ENCODE assay signal across 28 mouse cellular contexts in the genomic region with DNA sequence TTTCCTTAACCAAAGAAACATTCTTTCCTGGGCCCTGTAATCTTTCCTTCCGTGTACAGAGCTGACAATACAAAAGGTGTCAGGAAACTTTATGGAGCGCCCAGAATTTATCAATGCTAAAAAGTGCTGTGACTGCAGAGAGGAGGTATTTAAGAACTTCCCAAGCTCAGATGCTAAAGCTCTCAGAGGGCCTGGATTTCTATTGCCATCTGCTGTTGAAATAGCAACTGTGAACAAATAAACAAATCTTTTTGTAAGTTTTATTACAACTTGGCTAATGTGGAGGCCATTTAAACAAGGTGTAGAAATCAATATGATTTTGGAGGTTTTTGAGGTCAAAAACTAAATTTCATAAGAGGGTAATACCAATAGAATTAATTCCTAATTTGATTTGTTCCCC.
DNase-seq lines count a peak whose midpoint lies in the region; ATAC-seq and TF ChIP-seq lines count a peak whose summit lies in the region.
"Had no signal": no experiment of that assay in that cellular context is flagged by ENCODE, and none has a peak within 500 bp of the region (broad histone marks: within the 10 kb centered on the region; RNA-seq: fewer than 3 reads in every experiment).

No protein-coding gene starts in this region.

- H3K9ac ChIP-seq in kidney, postnatal 0 days (ENCODE audit: low read depth, low read length), result no peak overlapping the region
- no peak overlapping the region for H3K9ac ChIP-seq in kidney, embryonic 15.5 days
- H3K9ac ChIP-seq in midbrain, postnatal 0 days (replicated peaks; ENCODE audit: low read length, poor library complexity, severe bottlenecking), result no peak overlapping the region
- H3K9ac ChIP-seq in midbrain, embryonic 11.5 days (ENCODE audit: low read length), result no peak overlapping the region
- H3K9ac ChIP-seq: forebrain, embryonic 12.5 days; liver, embryonic 14.5 days; neural tube, embryonic 12.5 days had no signal

- DNase-seq in kidney, postnatal 0 days (ENCODE audit: low spot score), result peak; percentile 17
- peak; percentile 34 for DNase-seq in midbrain, postnatal 0 days (ENCODE audit: low spot score)
- DNase-seq in midbrain, embryonic 11.5 days (ENCODE audit: low spot score, missing footprints), result no peak
- DNase-seq in brain, adult 2 months (ENCODE audit: low read depth, low spot score), result peak; percentile 45
- DNase-seq in gastrocnemius, postnatal 10 days, result no peak
- DNase-seq: adrenal gland, postnatal 25 days; cerebellum, adult 2 months; cerebellum, postnatal 14 days; gastrocnemius, adult 2 months; kidney, adult 8-10 months; kidney, postnatal 14 days; left cerebral cortex, postnatal 4 days; lung, adult 2 months; lung, postnatal 14 days; right cerebral cortex, postnatal 4 days; thymus, adult 2 months; thymus, postnatal 4 days had no signal

- no peak for ATAC-seq in kidney, postnatal 0 days (replicated peaks; ENCODE audit: low FRiP score, low read depth)
- ATAC-seq in kidney, embryonic 15.5 days (replicated peaks; ENCODE audit: low FRiP score), result no peak
- ATAC-seq in midbrain, postnatal 0 days (ENCODE audit: low FRiP score), result no peak
- ATAC-seq in midbrain, embryonic 11.5 days (ENCODE audit: low FRiP score), result no peak
- ATAC-seq: hindbrain, embryonic 16.5 days; midbrain, embryonic 16.5 days; Patski had no signal

- no peaks in the 10 kb centered on the region for H3K9me3 ChIP-seq in kidney, postnatal 0 days (replicated peaks; ENCODE audit: low read length)
- no peaks in the 10 kb centered on the region for H3K9me3 ChIP-seq in kidney, embryonic 15.5 days (replicated peaks)
- H3K9me3 ChIP-seq in midbrain, postnatal 0 days (ENCODE audit: low read length), result no peaks in the 10 kb centered on the region
- no peaks in the 10 kb centered on the region for H3K9me3 ChIP-seq in midbrain, embryonic 11.5 days (ENCODE audit: control insufficient read depth, low read length)
- H3K9me3 ChIP-seq: forebrain, embryonic 12.5 days; midbrain, embryonic 10.5 days; neural tube, embryonic 12.5 days had no signal

- no peaks in the 10 kb centered on the region for H3K27me3 ChIP-seq in kidney, postnatal 0 days (ENCODE audit: insufficient read depth, low read length)
- no peaks in the 10 kb centered on the region for H3K27me3 ChIP-seq in kidney, embryonic 15.5 days
- no peaks in the 10 kb centered on the region for H3K27me3 ChIP-seq in midbrain, postnatal 0 days (ENCODE audit: insufficient read depth, low read length)
- no peaks in the 10 kb centered on the region for H3K27me3 ChIP-seq in midbrain, embryonic 11.5 days (ENCODE audit: control insufficient read depth, insufficient read depth, low read length)
- H3K27me3 ChIP-seq: CH12.LX; forebrain, embryonic 12.5 days; neural tube, embryonic 12.5 days had no signal

- H3K4me2 ChIP-seq in kidney, postnatal 0 days (ENCODE audit: low read length), result no peak overlapping the region
- H3K4me2 ChIP-seq in kidney, embryonic 15.5 days, result no peak overlapping the region
- H3K4me2 ChIP-seq in midbrain, postnatal 0 days (ENCODE audit: low read depth, low read length, poor library complexity, severe bottlenecking), result no peak overlapping the region
- H3K4me2 ChIP-seq in midbrain, embryonic 11.5 days, result no peak overlapping the region
- H3K4me2 ChIP-seq: forebrain, embryonic 12.5 days; neural tube, embryonic 12.5 days had no signal

- no peak overlapping the region for H3K4me3 ChIP-seq in kidney, postnatal 0 days (replicated peaks; ENCODE audit: low read depth, low read length)
- no peak overlapping the region for H3K4me3 ChIP-seq in kidney, embryonic 15.5 days (replicated peaks)
- no peak overlapping the region for H3K4me3 ChIP-seq in midbrain, postnatal 0 days (ENCODE audit: low read depth, low read length)
- H3K4me3 ChIP-seq in midbrain, embryonic 11.5 days (ENCODE audit: low read depth, low read length), result no peak overlapping the region
- H3K4me3 ChIP-seq: erythroblast, embryonic 14.5 days; forebrain, embryonic 12.5 days; gastrocnemius, adult 2 months; midbrain, embryonic 10.5 days; myocyte; neural tube, embryonic 12.5 days had no signal

- 37% methylated on average over 2 of the region's 2 CpGs for WGBS in kidney, postnatal 0 days
- 40% methylated on average over 2 of the region's 2 CpGs for WGBS in kidney, embryonic 15.5 days
- 43% methylated on average over 2 of the region's 2 CpGs for WGBS in midbrain, postnatal 0 days
- 52% methylated on average over 2 of the region's 2 CpGs for WGBS in midbrain, embryonic 11.5 days

- H3K4me1 ChIP-seq in kidney, postnatal 0 days (replicated peaks; ENCODE audit: insufficient read depth, low read length), result no peaks in the 10 kb centered on the region
- no peaks in the 10 kb centered on the region for H3K4me1 ChIP-seq in kidney, embryonic 15.5 days
- H3K4me1 ChIP-seq in midbrain, postnatal 0 days (ENCODE audit: insufficient read depth, low read length), result no peaks in the 10 kb centered on the region
- no peaks in the 10 kb centered on the region for H3K4me1 ChIP-seq in midbrain, embryonic 11.5 days (ENCODE audit: control insufficient read depth, insufficient read depth, low read length)
- H3K4me1 ChIP-seq: forebrain, embryonic 12.5 days; midbrain, embryonic 10.5 days; neural tube, embryonic 12.5 days had no signal

- H3K36me3 ChIP-seq in kidney, postnatal 0 days (ENCODE audit: insufficient read depth, low read length), result no peaks in the 10 kb centered on the region
- no peaks in the 10 kb centered on the region for H3K36me3 ChIP-seq in kidney, embryonic 15.5 days
- no peaks in the 10 kb centered on the region for H3K36me3 ChIP-seq in midbrain, postnatal 0 days (ENCODE audit: insufficient read depth, low read length)
- H3K36me3 ChIP-seq in midbrain, embryonic 11.5 days (ENCODE audit: control insufficient read depth, insufficient read depth, low read length), result no peaks in the 10 kb centered on the region
- H3K36me3 ChIP-seq: forebrain, embryonic 12.5 days; midbrain, embryonic 10.5 days; neural tube, embryonic 12.5 days had no signal

- no peak overlapping the region for H3K27ac ChIP-seq in kidney, postnatal 0 days
- no peak overlapping the region for H3K27ac ChIP-seq in kidney, embryonic 15.5 days
- H3K27ac ChIP-seq in midbrain, postnatal 0 days (ENCODE audit: low read depth, low read length), result no peak overlapping the region
- H3K27ac ChIP-seq in midbrain, embryonic 11.5 days (ENCODE audit: low read depth, low read length), result no peak overlapping the region
- H3K27ac ChIP-seq: forebrain, embryonic 12.5 days; gastrocnemius, adult 2 months; liver, embryonic 14.5 days; midbrain, embryonic 10.5 days; neural tube, embryonic 12.5 days had no signal

- TF ChIP-seq CTCF in kidney, postnatal 0 days (IDR thresholded peaks at IDR 0.05; ENCODE audit: low read depth), result peak; percentile 30; the same call in 1 of the 2 replicates
- peak; percentile 61 for TF ChIP-seq CTCF in midbrain, postnatal 0 days (IDR thresholded peaks at IDR 0.05)

Comparison
In these comparisons a context has a peak if more than half of its experiments do, and no peak if none do; other contexts are left out.
1. DNase-seq: peak in kidney, postnatal 0 days (single experiment), midbrain, postnatal 0 days (single experiment) and brain, adult 2 months (single experiment); none in midbrain, embryonic 11.5 days (single experiment) and gastrocnemius, postnatal 10 days (single experiment).